Mouse (Mus musculus) brain, embryonic 14.5 days (tissue): ENCODE data around the gene Ablim1.

Experiments
- CTCF ChIP-seq: fragments of 200-500 bp; IDR thresholded peaks from 2 replicates; pipeline ENCODE4 v1.5.1; 2012; ENCODE audit warnings: inconsistent platforms, mild to moderate bottlenecking, moderate library complexity, borderline replicate concordance; ENCODE audit not compliant: insufficient read depth, insufficient read length; ENCODE audit errors: extremely low read depth
- POLR2A ChIP-seq: fragments of 200-500 bp; IDR thresholded peaks from 2 replicates; pipeline ENCODE4 v1.6.1; 2012; ENCODE audit warnings: mild to moderate bottlenecking, inconsistent platforms, borderline replicate concordance; ENCODE audit not compliant: poor library complexity, insufficient read depth, insufficient read length, severe bottlenecking; ENCODE audit errors: extremely low read depth

GRCm38 (mm10) chr19:57361939-57362307, 47.2 kb upstream of the Ablim1 start:
- TF ChIP-seq CTCF (no peak), POLR2A (no peak)
